ENCODE assay signal across 25 mouse cellular contexts in the genomic region with DNA sequence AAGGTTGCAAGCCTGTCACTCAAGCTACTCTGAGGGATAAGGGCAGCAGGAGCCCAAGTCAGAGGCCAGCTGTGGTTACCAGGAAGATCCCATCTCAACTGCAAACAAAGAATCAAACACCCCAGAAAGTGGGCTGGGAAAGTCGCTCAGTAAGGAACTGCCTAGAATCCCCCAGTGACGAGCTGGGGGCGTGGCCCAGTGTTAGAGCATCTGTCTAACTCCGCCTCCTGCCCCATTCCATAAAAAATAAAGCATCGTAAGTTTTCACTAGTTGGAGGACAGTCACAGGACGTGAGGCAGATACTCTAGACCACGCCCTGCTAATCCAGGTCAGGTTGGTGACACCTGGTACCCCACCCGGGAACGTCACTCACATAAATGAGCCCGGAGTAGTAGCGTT. TPM values are rescaled to one million over a fixed set of nuclear protein-coding genes. Genes with fewer than 3 reads are reported as not detected.
DNase-seq lines count a peak whose midpoint lies in the region; ATAC-seq lines count a peak whose summit lies in the region.
"Had no signal": no experiment of that assay in that cellular context is flagged by ENCODE, and none has a peak within 500 bp of the region (broad histone marks: within the 10 kb centered on the region; RNA-seq: fewer than 3 reads in every experiment).

No protein-coding gene starts in this region.

- no peak overlapping the region for H3K4me3 ChIP-seq in intestine, embryonic 15.5 days (replicated peaks)
- no peak overlapping the region for H3K4me3 ChIP-seq in intestine, embryonic 16.5 days (ENCODE audit: low read length)
- no peak overlapping the region for H3K4me3 ChIP-seq in kidney, embryonic 14.5 days (ENCODE audit: low read length)
- H3K4me3 ChIP-seq: embryonic facial prominence, embryonic 12.5 days; forebrain, embryonic 15.5 days; heart, embryonic 10.5 days; hindbrain, embryonic 12.5 days had no signal

- no peak overlapping the region for H3K9ac ChIP-seq in intestine, embryonic 15.5 days
- H3K9ac ChIP-seq in intestine, embryonic 16.5 days (ENCODE audit: low read depth, low read length): no peak overlapping the region
- H3K9ac ChIP-seq in kidney, embryonic 14.5 days (ENCODE audit: low read depth, low read length): no peak overlapping the region
- H3K9ac ChIP-seq: embryonic facial prominence, embryonic 12.5 days; forebrain, embryonic 15.5 days; hindbrain, embryonic 12.5 days had no signal

- H3K4me1 ChIP-seq in intestine, embryonic 15.5 days (replicated peaks): peaks cover 16% of the 10 kb centered on the region
- peaks cover 10% of the 10 kb centered on the region for H3K4me1 ChIP-seq in intestine, embryonic 16.5 days (ENCODE audit: control insufficient read depth, insufficient read depth, low read length)
- H3K4me1 ChIP-seq in kidney, embryonic 14.5 days (ENCODE audit: control insufficient read depth, insufficient read depth, low read length): no peaks in the 10 kb centered on the region
- H3K4me1 ChIP-seq: embryonic facial prominence, embryonic 12.5 days; forebrain, embryonic 15.5 days; heart, embryonic 10.5 days; hindbrain, embryonic 12.5 days had no signal

- H3K27me3 ChIP-seq in intestine, embryonic 15.5 days (replicated peaks): peaks cover 3% of the 10 kb centered on the region; the same call in 1 of the 2 replicates
- no peaks in the 10 kb centered on the region for H3K27me3 ChIP-seq in intestine, embryonic 16.5 days (replicated peaks; ENCODE audit: control insufficient read depth, insufficient read depth, low read length)
- H3K27me3 ChIP-seq in kidney, embryonic 14.5 days (ENCODE audit: control insufficient read depth, insufficient read depth, low read length): peaks cover 6% of the 10 kb centered on the region

- no peak overlapping the region for H3K27ac ChIP-seq in intestine, embryonic 15.5 days
- no peak overlapping the region for H3K27ac ChIP-seq in intestine, embryonic 16.5 days (ENCODE audit: low read length)
- H3K27ac ChIP-seq in kidney, embryonic 14.5 days (ENCODE audit: low read depth, low read length): no peak overlapping the region
- H3K27ac ChIP-seq: embryonic facial prominence, embryonic 12.5 days; forebrain, embryonic 15.5 days; heart, embryonic 10.5 days; hindbrain, embryonic 12.5 days had no signal

- DNase-seq in lung, postnatal 36 days: peak; percentile 20
- no peak for DNase-seq in lung, postnatal 14 days
- DNase-seq in R1 (ENCODE audit: low read depth, low spot score): peak; percentile 71
- DNase-seq in spleen, postnatal 4 days (ENCODE audit: low spot score in 2 of 2): no peak
- DNase-seq: adrenal gland, postnatal 14 days; B cell, adult 2 months; cerebellum, adult 11-12 months; cerebellum, adult 9-10 months; cerebellum, postnatal 25 days; heart, adult 18-20 months; heart, postnatal 10 days; heart, postnatal 4 days had no signal

- no peaks in the 10 kb centered on the region for H3K36me3 ChIP-seq in intestine, embryonic 15.5 days
- H3K36me3 ChIP-seq in intestine, embryonic 16.5 days (ENCODE audit: control insufficient read depth, insufficient read depth, low read length): no peaks in the 10 kb centered on the region; the same call in 1 of the 2 replicates
- H3K36me3 ChIP-seq in kidney, embryonic 14.5 days (ENCODE audit: control insufficient read depth, insufficient read depth, low read length): no peaks in the 10 kb centered on the region
- H3K36me3 ChIP-seq: embryonic facial prominence, embryonic 12.5 days; forebrain, embryonic 15.5 days; G1E; heart, embryonic 10.5 days; hindbrain, embryonic 12.5 days had no signal

- no peaks in the 10 kb centered on the region for H3K9me3 ChIP-seq in intestine, embryonic 15.5 days
- H3K9me3 ChIP-seq in intestine, embryonic 16.5 days (ENCODE audit: control insufficient read depth, low read length): no peaks in the 10 kb centered on the region
- no peaks in the 10 kb centered on the region for H3K9me3 ChIP-seq in kidney, embryonic 14.5 days (ENCODE audit: control insufficient read depth, low read length)
- H3K9me3 ChIP-seq: forebrain, embryonic 15.5 days; heart, embryonic 10.5 days had no signal

- ATAC-seq in intestine, embryonic 15.5 days: no peak
- no peak for ATAC-seq in intestine, embryonic 16.5 days
- no peak for ATAC-seq in kidney, embryonic 14.5 days (ENCODE audit: low FRiP score, low TSS enrichment)
- ATAC-seq: activated CD4-positive, CD25-positive, alpha-beta regulatory T cell, adult 4 months; CD4-positive, CD25-positive, alpha-beta regulatory T cell, adult 4 months; forebrain, embryonic 15.5 days had no signal

- WGBS in intestine, embryonic 15.5 days: 29% methylated on average over 11 of the region's 11 CpGs
- 36% methylated on average over 11 of the region's 11 CpGs for WGBS in intestine, embryonic 16.5 days
- 51% methylated on average over 11 of the region's 11 CpGs for WGBS in kidney, embryonic 14.5 days

- H3K4me2 ChIP-seq in intestine, embryonic 15.5 days (replicated peaks): peak overlapping the region; percentile 22; the same call in 1 of the 2 replicates
- H3K4me2 ChIP-seq in intestine, embryonic 16.5 days (ENCODE audit: low read depth, low read length): no peak overlapping the region
- H3K4me2 ChIP-seq in kidney, embryonic 14.5 days (replicated peaks; ENCODE audit: low read depth, low read length): no peak overlapping the region
- H3K4me2 ChIP-seq: embryonic facial prominence, embryonic 12.5 days; forebrain, embryonic 15.5 days; hindbrain, embryonic 12.5 days had no signal

RNA-seq across cellular contexts. Expression of gene Myh14, which starts 5.9 kb away (rescaled TPM):
- polyA plus RNA-seq in intestine, embryonic 15.5 days (2015; fragmentation: Nextera tagmentation; extraction: Ambion mirVana): 68.4 and 74.3 TPM in 2 replicates
- polyA plus RNA-seq in intestine, embryonic 16.5 days (2015; fragmentation: Nextera tagmentation; extraction: Ambion mirVana): 70.3 and 81.3 TPM in 2 replicates
- 1.3 and 1.8 TPM in 2 replicates for polyA plus RNA-seq in kidney, embryonic 14.5 days (2014; fragmentation: Nextera tagmentation; extraction: Ambion mirVana)
- polyA plus RNA-seq: CD4-positive, CD25-positive, alpha-beta regulatory T cell, adult 4 months; G1E had no signal

RNA-seq across cellular contexts. Expression of gene Izumo2, which starts 43.8 kb away (rescaled TPM):
- not detected in 2 replicates for polyA plus RNA-seq in intestine, embryonic 15.5 days (2015; fragmentation: Nextera tagmentation; extraction: Ambion mirVana)
- polyA plus RNA-seq in intestine, embryonic 16.5 days (2015; fragmentation: Nextera tagmentation; extraction: Ambion mirVana): not detected in 2 replicates
- not detected in 2 replicates for polyA plus RNA-seq in kidney, embryonic 14.5 days (2014; fragmentation: Nextera tagmentation; extraction: Ambion mirVana)
- polyA plus RNA-seq: activated CD4-positive, CD25-positive, alpha-beta regulatory T cell, adult 4 months; CD4-positive, CD25-positive, alpha-beta regulatory T cell, adult 4 months; cortical plate, adult 2 months; embryonic facial prominence, embryonic 12.5 days; forebrain, embryonic 11.5 days; forebrain, embryonic 15.5 days; G1E; heart, embryonic 10.5 days; heart, embryonic 14.5 days; hindbrain, embryonic 12.5 days had no signal

Comparison
In these comparisons a context has a peak if more than half of its experiments do, and no peak if none do; other contexts are left out.
1. DNase-seq: peak in lung, postnatal 36 days (single experiment) and R1 (single experiment); none in lung, postnatal 14 days (single experiment) and spleen, postnatal 4 days (0 of 2).
2. RNA of gene Myh14, which starts 5.9 kb away (polyA plus RNA-seq): 70.3 to 81.3 TPM in intestine, embryonic 16.5 days and 68.4 to 74.3 TPM in intestine, embryonic 15.5 days; 1.3 to 1.8 TPM in kidney, embryonic 14.5 days; every median in the first group is over 10 times any median in the second.